Mouse (Mus musculus) kidney, postnatal 0 days (tissue): Measurements from ENCODE around the gene Slu7. TPM values are rescaled to one million over a fixed set of nuclear protein-coding genes. Genes with fewer than 3 reads are reported as not detected.

Experiments used
- ATAC-seq: fragments of 200-750 bp; cut with Nextera tagmentation; replicated peaks from 2 replicates; pipeline ENCODE4 v1.8.0; 2017; ENCODE audit warnings: low read depth, moderate number of reproducible peaks, moderate TSS enrichment, moderate library complexity; ENCODE audit not compliant: low FRiP score
- DNase-seq: peaks from one replicate; pipeline ENCODE4 v3.0.0-alpha.2; 2016; ENCODE audit warnings: low spot score
- H3K27ac ChIP-seq: fragments of 300-500 bp; sonication (generic); 2 replicates; pipeline ENCODE4 v1.5.1; 2014; ENCODE audit warnings: mild to moderate bottlenecking
- H3K27me3 ChIP-seq: fragments of 300-500 bp; sonication (generic); 2 replicates; pipeline ENCODE4 v1.6.1; 2014; ENCODE audit warnings: low read length, mixed read lengths; ENCODE audit not compliant: insufficient read depth
- H3K36me3 ChIP-seq: fragments of 300-500 bp; sonication (generic); 2 replicates; pipeline ENCODE4 v1.6.1; 2014; ENCODE audit warnings: low read length, mixed read lengths; ENCODE audit not compliant: insufficient read depth
- H3K4me1 ChIP-seq: fragments of 300-500 bp; sonication (generic); replicated peaks from 2 replicates; pipeline ENCODE4 v1.6.1; 2014; ENCODE audit warnings: antibody characterized with exemption, low read length, mixed read lengths; ENCODE audit not compliant: insufficient read depth
- H3K4me2 ChIP-seq: fragments of 300-500 bp; sonication (generic); 2 replicates; pipeline ENCODE4 v1.6.1; 2014; ENCODE audit warnings: mild to moderate bottlenecking, low read length, moderate library complexity, mixed read lengths
- H3K4me3 ChIP-seq: fragments of 300-500 bp; sonication (generic); replicated peaks from 2 replicates; pipeline ENCODE4 v1.5.1; 2014; ENCODE audit warnings: low read depth, low read length
- H3K9ac ChIP-seq: fragments of 300-500 bp; sonication (generic); 2 replicates; pipeline ENCODE4 v1.6.1; 2014; ENCODE audit warnings: low read depth, low read length
- H3K9me3 ChIP-seq: fragments of 300-500 bp; sonication (generic); replicated peaks from 2 replicates; pipeline ENCODE4 v1.6.1; 2016; ENCODE audit warnings: low read length, inconsistent platforms, mixed read lengths
- CTCF ChIP-seq: IDR thresholded peaks from 2 replicates; pipeline ENCODE4 v1.5.1; 2016; ENCODE audit warnings: antibody characterized with exemption, low read depth, mild to moderate bottlenecking, moderate library complexity
- WGBS: fragments of 180-500 bp; shearing (Covaris S2); extraction: QIAGEN DNeasy Blood & Tissue Kit; methylation state at CpG from one replicate; pipeline ENCODE4 v1.1.7; 2014; 5-methylcytosine and 5-hydroxymethylcytosine counted together
- polyA plus RNA-seq: library from polyadenylated mRNA; unstranded; fragments of >200 nt; fragmentation: Nextera tagmentation; extraction: Ambion mirVana; gene quantifications from 2 replicates; pipeline ENCODE4 v1.2.1, GENCODE M21; 2015

Slu7 gene
- polyA plus RNA-seq, 1 experiment from 2014 or later: 62.6 TPM

DNA sequence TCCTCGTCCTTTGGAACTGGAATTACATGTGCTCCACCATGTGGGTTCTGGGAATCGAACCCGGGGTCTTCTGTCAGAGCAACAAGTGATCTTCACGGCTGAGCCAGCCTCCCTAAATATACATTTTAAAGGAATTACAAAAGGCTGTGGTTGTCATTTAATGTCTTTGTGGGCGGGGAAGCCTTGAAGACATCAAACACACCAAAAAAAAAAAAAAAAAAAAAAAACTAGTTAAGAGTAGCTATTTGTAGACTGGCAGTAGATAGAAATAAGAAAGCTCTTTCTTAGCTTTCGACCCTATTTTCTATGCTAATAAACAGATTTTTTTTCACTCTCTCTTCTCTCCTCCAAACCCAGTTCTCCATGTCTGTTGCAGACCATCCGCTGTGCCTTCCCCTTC is 44.4 kb upstream of the Slu7 start:
- Histone ChIP-seq H3K27ac (no peak overlapping the region), H3K9ac (no peak overlapping the region), H3K4me3 (no peak overlapping the region), H3K4me2 (no peak overlapping the region), H3K27me3 (no peaks in the 10 kb centered on the region), H3K4me1 (no peaks in the 10 kb centered on the region), H3K36me3 (no peaks in the 10 kb centered on the region), H3K9me3 (no peaks in the 10 kb centered on the region)
- no peak for DNase-seq
- no peak for TF ChIP-seq CTCF
- WGBS: 87% methylated on average over 7 of the region's 7 CpGs
- ATAC-seq: no peak

GRCm38 (mm10) chr11:43392757-43393156 is 40.8 kb upstream of the Slu7 start:
- H3K9ac ChIP-seq: no peak overlapping the region
- no peak for TF ChIP-seq CTCF
- H3K9me3 ChIP-seq: no peaks in the 10 kb centered on the region
- H3K36me3 ChIP-seq: no peaks in the 10 kb centered on the region
- no peaks in the 10 kb centered on the region for H3K27me3 ChIP-seq
- no peak overlapping the region for H3K4me3 ChIP-seq
- no peak for DNase-seq
- no peak for ATAC-seq
- no peaks in the 10 kb centered on the region for H3K4me1 ChIP-seq
- H3K27ac ChIP-seq: no peak overlapping the region
- 46% methylated on average over 2 of the region's 2 CpGs for WGBS
- no peak overlapping the region for H3K4me2 ChIP-seq

DNA sequence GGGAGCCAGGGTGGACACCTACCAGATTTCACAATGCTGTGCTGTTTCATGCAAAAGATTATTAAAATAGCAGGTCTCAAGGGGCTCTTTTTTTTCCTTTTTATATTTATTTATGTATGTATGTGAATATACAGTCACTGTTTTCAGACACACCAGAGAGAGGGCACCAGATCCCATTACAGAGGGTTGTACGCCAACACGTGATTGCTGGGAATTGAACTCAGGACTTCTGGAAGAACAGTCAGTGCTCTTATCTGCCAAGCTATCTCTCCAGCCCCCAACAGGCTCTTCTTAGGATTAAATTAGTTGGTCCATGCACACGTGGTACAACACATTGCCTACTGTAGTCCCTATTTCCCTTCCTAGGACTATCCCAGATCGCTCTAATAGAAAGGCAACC is 40.2 kb upstream of the Slu7 start:
- no peaks in the 10 kb centered on the region for H3K36me3 ChIP-seq
- no peak for TF ChIP-seq CTCF
- no peak for DNase-seq

DNA sequence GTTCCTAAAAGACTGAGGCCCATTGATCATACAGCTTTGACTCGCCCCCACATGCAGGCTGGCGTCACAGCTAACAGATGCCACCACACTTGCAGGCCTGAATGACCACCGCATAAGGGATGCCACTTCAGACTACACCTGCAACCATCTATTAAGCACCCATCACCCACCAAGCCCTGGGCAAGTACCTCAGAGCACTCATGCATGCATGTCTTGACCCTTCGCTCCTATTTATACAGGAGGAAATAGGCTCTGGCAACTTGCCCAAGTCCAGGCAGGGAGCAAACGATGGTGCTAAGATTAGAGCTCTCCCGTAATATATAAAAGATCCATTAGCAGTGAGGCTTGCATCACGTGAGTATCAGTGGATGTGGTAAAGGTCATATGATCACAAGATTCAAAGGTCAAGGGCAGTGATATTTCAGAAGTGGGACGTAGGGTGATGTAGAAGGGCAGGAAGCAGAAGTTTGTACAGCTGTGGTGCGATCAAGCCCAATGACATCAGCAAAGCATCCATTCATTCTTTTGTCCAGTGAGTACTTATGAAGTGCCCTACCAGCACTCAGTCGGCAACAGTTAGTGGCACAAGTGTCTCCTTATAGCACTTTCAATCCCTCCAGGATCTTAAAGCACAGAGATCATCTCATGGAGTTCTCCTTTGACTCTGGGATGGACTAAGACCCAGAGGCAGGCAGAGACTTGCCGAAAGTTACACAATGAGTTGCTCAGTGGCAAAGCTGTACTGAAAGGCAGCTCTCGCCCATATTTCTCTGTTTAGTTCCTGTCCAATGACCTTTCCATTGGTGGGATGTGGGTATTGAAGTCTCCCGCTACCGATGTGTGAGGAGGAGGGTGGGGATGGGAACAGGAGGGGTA is 38.2 kb upstream of the Slu7 start:
- H3K27ac ChIP-seq: no peak overlapping the region
- no peaks in the 10 kb centered on the region for H3K9me3 ChIP-seq
- H3K36me3 ChIP-seq: no peaks in the 10 kb centered on the region
- H3K4me1 ChIP-seq: no peaks in the 10 kb centered on the region
- ATAC-seq: peak; percentile 69
- DNase-seq: peak; percentile 32
- no peaks in the 10 kb centered on the region for H3K27me3 ChIP-seq
- H3K4me2 ChIP-seq: no peak overlapping the region
- H3K9ac ChIP-seq: no peak overlapping the region
- no peak for TF ChIP-seq CTCF
- 45% methylated on average over 14 of the region's 14 CpGs for WGBS
- H3K4me3 ChIP-seq: no peak overlapping the region

More for the DNA sequence above, 40.2 kb upstream of the Slu7 start:
- H3K27me3 ChIP-seq: no peaks in the 10 kb centered on the region
- no peaks in the 10 kb centered on the region for H3K9me3 ChIP-seq
- no peak overlapping the region for H3K4me3 ChIP-seq
- H3K4me1 ChIP-seq: no peaks in the 10 kb centered on the region
- no peak overlapping the region for H3K27ac ChIP-seq
- no peak for ATAC-seq
- WGBS: 97% methylated on average over 4 of the region's 4 CpGs
- no peak overlapping the region for H3K9ac ChIP-seq
- H3K4me2 ChIP-seq: no peak overlapping the region

- ATAC-seq: no peak
- H3K9me3 ChIP-seq: no peaks in the 10 kb centered on the region
- WGBS: 95% methylated on average over 4 of the region's 4 CpGs
Measured at GRCm38 (mm10) chr11:43396246-43396645, 37.3 kb upstream of the Slu7 start.

GRCm38 (mm10) chr11:43396672-43397071 is 36.9 kb upstream of the Slu7 start:
- no peaks in the 10 kb centered on the region for H3K27me3 ChIP-seq
- H3K4me1 ChIP-seq: no peaks in the 10 kb centered on the region
- ATAC-seq: no peak
- H3K36me3 ChIP-seq: no peaks in the 10 kb centered on the region
- H3K9ac ChIP-seq: no peak overlapping the region
- no peaks in the 10 kb centered on the region for H3K9me3 ChIP-seq
- H3K4me2 ChIP-seq: no peak overlapping the region
- H3K27ac ChIP-seq: no peak overlapping the region
- TF ChIP-seq CTCF: no peak
- H3K4me3 ChIP-seq: no peak overlapping the region
- no peak for DNase-seq
- WGBS: 56% methylated on average over 7 of the region's 7 CpGs

More at GRCm38 (mm10) chr11:43396246-43396645, 37.3 kb upstream of the Slu7 start:
- H3K4me1 ChIP-seq: no peaks in the 10 kb centered on the region
- no peaks in the 10 kb centered on the region for H3K36me3 ChIP-seq
- H3K27ac ChIP-seq: no peak overlapping the region
- H3K9ac ChIP-seq: no peak overlapping the region
- H3K27me3 ChIP-seq: no peaks in the 10 kb centered on the region
- no peak overlapping the region for H3K4me3 ChIP-seq
- no peak for TF ChIP-seq CTCF
- DNase-seq: no peak
- no peak overlapping the region for H3K4me2 ChIP-seq
